Mouse (Mus musculus) intestine, embryonic 15.5 days (tissue): Measurements from ENCODE around the gene Pld5. TPM values are rescaled to one million over a fixed set of nuclear protein-coding genes. Genes with fewer than 3 reads are reported as not detected.

Experiments used
- ATAC-seq: fragments of 200-750 bp; cut with Nextera tagmentation; 2 replicates; pipeline ENCODE4 v1.8.0; 2017; ENCODE audit warnings: moderate TSS enrichment, moderate library complexity
- H3K27ac ChIP-seq: fragments of 300-500 bp; sonication (generic); 2 replicates; pipeline ENCODE4 v1.5.1; 2015; ENCODE audit warnings: mild to moderate bottlenecking, inconsistent platforms
- H3K27me3 ChIP-seq: fragments of 300-500 bp; sonication (generic); replicated peaks from 2 replicates; pipeline ENCODE4 v1.6.1; 2015; ENCODE audit warnings: inconsistent platforms
- H3K36me3 ChIP-seq: fragments of 300-500 bp; sonication (generic); 2 replicates; pipeline ENCODE4 v1.6.1; 2015; ENCODE audit warnings: inconsistent platforms
- H3K4me1 ChIP-seq: fragments of 300-500 bp; sonication (generic); replicated peaks from 2 replicates; pipeline ENCODE4 v1.6.1; 2015; ENCODE audit warnings: inconsistent platforms
- H3K4me2 ChIP-seq: fragments of 300-500 bp; sonication (generic); replicated peaks from 2 replicates; pipeline ENCODE4 v1.6.1; 2015; ENCODE audit warnings: mild to moderate bottlenecking, inconsistent platforms
- H3K4me3 ChIP-seq: fragments of 300-500 bp; sonication (generic); replicated peaks from 2 replicates; pipeline ENCODE4 v1.5.1; 2015; ENCODE audit warnings: inconsistent platforms
- H3K9ac ChIP-seq: fragments of 300-500 bp; sonication (generic); 2 replicates; pipeline ENCODE4 v1.6.1; 2015; ENCODE audit warnings: inconsistent platforms
- H3K9me3 ChIP-seq: fragments of 300-500 bp; sonication (generic); 2 replicates; pipeline ENCODE4 v1.6.1; 2016; ENCODE audit warnings: inconsistent platforms
- WGBS: fragments of 180-500 bp; shearing (Covaris S2); methylation state at CpG from one replicate; pipeline ENCODE4 v1.1.7; 2015; 5-methylcytosine and 5-hydroxymethylcytosine counted together
- polyA plus RNA-seq: library from polyadenylated mRNA; unstranded; fragments of >200 nt; fragmentation: Nextera tagmentation; extraction: Ambion mirVana; gene quantifications from 2 replicates; pipeline ENCODE4 v1.2.1, GENCODE M21; 2015

Gene Pld5
- polyA plus RNA-seq: 0.77 and 0.90 TPM in 2 replicates

- no peak within 1 kb of the TSS for H3K27ac ChIP-seq
- H3K4me2 ChIP-seq: peak within 1 kb of the TSS; percentile 98
- WGBS: under 1% methylated on average over 86 of the region's 86 CpGs
- peak; percentile 97 for ATAC-seq
- no peaks in the 10 kb centered on the region for H3K9me3 ChIP-seq
- H3K4me3 ChIP-seq: peak within 1 kb of the TSS; percentile 49
- no peaks in the 10 kb centered on the region for H3K36me3 ChIP-seq
- H3K9ac ChIP-seq: peak within 1 kb of the TSS; percentile 41
- H3K27me3 ChIP-seq: peaks cover 20% of the 10 kb centered on the region
- H3K4me1 ChIP-seq: peaks cover 9% of the 10 kb centered on the region
Observed at GRCm38 (mm10) chr1:176274667-176275610, at the start of gene Pld5. Pld5 (minus strand) TSS chr1:176275312.

- H3K27ac ChIP-seq: no peak overlapping the region
- no peaks in the 10 kb centered on the region for H3K27me3 ChIP-seq
Observed at GRCm38 (mm10) chr1:176315063-176315462, 40.0 kb upstream of the Pld5 start.

GRCm38 (mm10) chr1:176310174-176310573 lies 35.1 kb upstream of the Pld5 start:
- 62% methylated on average over 3 of the region's 3 CpGs for WGBS
- Histone ChIP-seq H3K4me1 (no peaks in the 10 kb centered on the region), H3K4me3 (no peak overlapping the region), H3K36me3 (no peaks in the 10 kb centered on the region), H3K27ac (no peak overlapping the region), H3K4me2 (no peak overlapping the region), H3K27me3 (no peaks in the 10 kb centered on the region), H3K9ac (no peak overlapping the region), H3K9me3 (no peaks in the 10 kb centered on the region)
- ATAC-seq: no peak

More at GRCm38 (mm10) chr1:176315063-176315462, 40.0 kb upstream of the Pld5 start:
- H3K4me2 ChIP-seq: no peak overlapping the region
- H3K36me3 ChIP-seq: no peaks in the 10 kb centered on the region
- H3K4me3 ChIP-seq: no peak overlapping the region
- no peak for ATAC-seq
- 88% methylated on average over 2 of the region's 2 CpGs for WGBS
- H3K9me3 ChIP-seq: no peaks in the 10 kb centered on the region
- H3K9ac ChIP-seq: no peak overlapping the region
- no peaks in the 10 kb centered on the region for H3K4me1 ChIP-seq

GRCm38 (mm10) chr1:176289396-176289795 lies 14.3 kb upstream of the Pld5 start:
- Histone ChIP-seq H3K27ac (no peak overlapping the region), H3K4me3 (no peak overlapping the region), H3K4me2 (no peak overlapping the region), H3K27me3 (no peaks in the 10 kb centered on the region), H3K36me3 (no peaks in the 10 kb centered on the region), H3K4me1 (no peaks in the 10 kb centered on the region), H3K9ac (no peak overlapping the region), H3K9me3 (no peaks in the 10 kb centered on the region)
- WGBS: 37% methylated on average over 5 of the region's 5 CpGs
- peak; percentile 45; the same call in 1 of the 2 replicates for ATAC-seq

- H3K4me1 ChIP-seq: peaks cover 9% of the 10 kb centered on the region
- peak overlapping the region; percentile 49 for H3K4me3 ChIP-seq
- no peak overlapping the region for H3K27ac ChIP-seq
- H3K27me3 ChIP-seq: peaks cover 20% of the 10 kb centered on the region
- 0 out of 2 replicates have a peak, but pooled peaks have one; percentile 4 for ATAC-seq
- WGBS: 13% methylated on average over 11 of the region's 11 CpGs
- H3K4me2 ChIP-seq: peak overlapping the region; percentile 98
- H3K9ac ChIP-seq: peak overlapping the region; percentile 41
- H3K9me3 ChIP-seq: no peaks in the 10 kb centered on the region
- H3K36me3 ChIP-seq: no peaks in the 10 kb centered on the region
Observed at GRCm38 (mm10) chr1:176275611-176275980, 484 bp upstream of the Pld5 start.

- Histone ChIP-seq H3K9me3 (no peaks in the 10 kb centered on the region), H3K4me2 (no peak overlapping the region), H3K4me3 (no peak overlapping the region), H3K36me3 (no peaks in the 10 kb centered on the region), H3K4me1 (no peaks in the 10 kb centered on the region), H3K27ac (no peak overlapping the region), H3K27me3 (no peaks in the 10 kb centered on the region), H3K9ac (no peak overlapping the region)
- 65% methylated on average over 5 of the region's 5 CpGs for WGBS
- no peak for ATAC-seq
Observed at GRCm38 (mm10) chr1:176248717-176249030, 26.4 kb downstream of the Pld5 start.

GRCm38 (mm10) chr1:176247885-176248716 lies 27.0 kb downstream of the Pld5 start:
- Histone ChIP-seq H3K27me3 (no peaks in the 10 kb centered on the region), H3K4me3 (no peak overlapping the region), H3K9me3 (no peaks in the 10 kb centered on the region), H3K9ac (no peak overlapping the region), H3K4me1 (no peaks in the 10 kb centered on the region), H3K36me3 (no peaks in the 10 kb centered on the region), H3K27ac (no peak overlapping the region), H3K4me2 (no peak overlapping the region)
- WGBS: 82% methylated on average over 9 of the region's 9 CpGs
- ATAC-seq: no peak

GRCm38 (mm10) chr1:176239199-176239598 lies 35.9 kb downstream of the Pld5 start:
- Histone ChIP-seq H3K36me3 (no peaks in the 10 kb centered on the region), H3K9me3 (no peaks in the 10 kb centered on the region), H3K27me3 (no peaks in the 10 kb centered on the region), H3K4me2 (no peak overlapping the region), H3K4me1 (no peaks in the 10 kb centered on the region), H3K9ac (no peak overlapping the region), H3K27ac (no peak overlapping the region), H3K4me3 (no peak overlapping the region)
- no peak for ATAC-seq
- WGBS: 82% methylated on average over 2 of the region's 2 CpGs

GRCm38 (mm10) chr1:176223794-176224193 lies 51.3 kb downstream of the Pld5 start:
- Histone ChIP-seq H3K27ac (no peak overlapping the region), H3K27me3 (no peaks in the 10 kb centered on the region), H3K36me3 (no peaks in the 10 kb centered on the region), H3K9me3 (no peaks in the 10 kb centered on the region), H3K4me3 (no peak overlapping the region), H3K9ac (no peak overlapping the region), H3K4me2 (no peak overlapping the region), H3K4me1 (no peaks in the 10 kb centered on the region)
- WGBS: 84% methylated on average over 10 of the region's 10 CpGs
- ATAC-seq: no peak

- no peaks in the 10 kb centered on the region for H3K27me3 ChIP-seq
- WGBS: 9% methylated on average over 12 of the region's 12 CpGs
- H3K4me3 ChIP-seq: no peak overlapping the region
- no peaks in the 10 kb centered on the region for H3K9me3 ChIP-seq
- no peaks in the 10 kb centered on the region for H3K4me1 ChIP-seq
- ATAC-seq: 0 out of 2 replicates have a peak, but pooled peaks have one; percentile 47
- no peak overlapping the region for H3K27ac ChIP-seq
- no peak overlapping the region for H3K4me2 ChIP-seq
- no peaks in the 10 kb centered on the region for H3K36me3 ChIP-seq
- no peak overlapping the region for H3K9ac ChIP-seq
Observed at GRCm38 (mm10) chr1:176223196-176223595, 51.9 kb downstream of the Pld5 start.

GRCm38 (mm10) chr1:176218217-176218616 lies 56.9 kb downstream of the Pld5 start:
- no peaks in the 10 kb centered on the region for H3K9me3 ChIP-seq
- H3K4me3 ChIP-seq: no peak overlapping the region
- WGBS: 81% methylated on average over 5 of the region's 5 CpGs
- H3K27me3 ChIP-seq: no peaks in the 10 kb centered on the region
- no peak overlapping the region for H3K27ac ChIP-seq
- ATAC-seq: no peak
- no peaks in the 10 kb centered on the region for H3K36me3 ChIP-seq
- no peak overlapping the region for H3K4me2 ChIP-seq
- no peaks in the 10 kb centered on the region for H3K4me1 ChIP-seq
- H3K9ac ChIP-seq: no peak overlapping the region

GRCm38 (mm10) chr1:176213645-176214221 lies 61.4 kb downstream of the Pld5 start:
- H3K4me2 ChIP-seq: peak overlapping the region; percentile 48
- 0 out of 2 replicates have a peak overlapping the region, but pooled peaks have one; percentile 6 for H3K4me3 ChIP-seq
- peak; percentile 55; the same call in 1 of the 2 replicates for ATAC-seq

More at GRCm38 (mm10) chr1:176213645-176214221, 61.4 kb downstream of the Pld5 start:
- Histone ChIP-seq H3K27me3 (no peaks in the 10 kb centered on the region), H3K4me1 (no peaks in the 10 kb centered on the region), H3K36me3 (no peaks in the 10 kb centered on the region), H3K27ac (no peak overlapping the region), H3K9me3 (no peaks in the 10 kb centered on the region), H3K9ac (no peak overlapping the region)
- WGBS: 26% methylated on average over 17 of the region's 17 CpGs
